Mouse (Mus musculus): ENCODE measurements around the gene Grid2ip. TPM values are rescaled to one million over a fixed set of nuclear protein-coding genes. Genes with fewer than 3 reads are reported as not detected.

Gene Grid2ip
- polyA plus RNA-seq, 1 experiment = not detected

GRCm38 (mm10) chr5:143405200-143405599 lies 48.1 kb downstream of the Grid2ip start:
- TF ChIP-seq CTCF (IDR thresholded peaks at IDR 0.05; ENCODE audit: low read depth, low read length) = no peak
- no peak for TF ChIP-seq POLR2A (IDR thresholded peaks at IDR 0.05; ENCODE audit: borderline replicate concordance, low read depth, low read length)
- Histone ChIP-seq H3K4me3 (ENCODE audit: insufficient read depth, low read length) (0 out of 2 replicates have a peak overlapping the region, but pooled peaks have one; percentile 6), H3K27ac (ENCODE audit: insufficient read depth, low read depth, low read length) (no peak overlapping the region), H3K4me1 (ENCODE audit: control insufficient read depth, insufficient read depth, low read length) (peaks cover 27% of the 10 kb centered on the region)

- no peak for TF ChIP-seq CTCF (IDR thresholded peaks at IDR 0.05; ENCODE audit: low read depth, low read length)
- TF ChIP-seq POLR2A (IDR thresholded peaks at IDR 0.05; ENCODE audit: borderline replicate concordance, low read depth, low read length) = no peak
- H3K27ac ChIP-seq (ENCODE audit: insufficient read depth, low read depth, low read length) = no peak overlapping the region
- peaks cover 27% of the 10 kb centered on the region for H3K4me1 ChIP-seq (ENCODE audit: control insufficient read depth, insufficient read depth, low read length)
- no peak overlapping the region for H3K4me3 ChIP-seq (ENCODE audit: insufficient read depth, low read length)
Measured at GRCm38 (mm10) chr5:143406548-143406947, 49.4 kb downstream of the Grid2ip start.

- Histone ChIP-seq H3K4me1 (ENCODE audit: control insufficient read depth, insufficient read depth, low read length) (peaks cover 17% of the 10 kb centered on the region), H3K27ac (ENCODE audit: insufficient read depth, low read depth, low read length) (no peak overlapping the region), H3K4me3 (ENCODE audit: insufficient read depth, low read length) (no peak overlapping the region)
- TF ChIP-seq CTCF (IDR thresholded peaks at IDR 0.05; ENCODE audit: low read depth, low read length) (no peak), POLR2A (IDR thresholded peaks at IDR 0.05; ENCODE audit: borderline replicate concordance, low read depth, low read length) (no peak)
Measured at GRCm38 (mm10) chr5:143409239-143409638, 52.1 kb downstream of the Grid2ip start.

- Histone ChIP-seq H3K4me1 (ENCODE audit: control insufficient read depth, insufficient read depth, low read length) (peaks cover 8% of the 10 kb centered on the region), H3K4me3 (ENCODE audit: insufficient read depth, low read length) (no peak overlapping the region), H3K27ac (ENCODE audit: insufficient read depth, low read depth, low read length) (no peak overlapping the region)
- TF ChIP-seq POLR2A (IDR thresholded peaks at IDR 0.05; ENCODE audit: borderline replicate concordance, low read depth, low read length) (no peak), CTCF (IDR thresholded peaks at IDR 0.05; ENCODE audit: low read depth, low read length) (no peak)
Measured at GRCm38 (mm10) chr5:143410841-143411395, 53.8 kb downstream of the Grid2ip start.

- H3K4me1 ChIP-seq (ENCODE audit: control insufficient read depth, insufficient read depth, low read length) = no peaks in the 10 kb centered on the region; the same call in 1 of the 2 replicates
- H3K27ac ChIP-seq (ENCODE audit: insufficient read depth, low read depth, low read length) = no peak overlapping the region
- no peak overlapping the region for H3K4me3 ChIP-seq (ENCODE audit: insufficient read depth, low read length)
- TF ChIP-seq CTCF (IDR thresholded peaks at IDR 0.05; ENCODE audit: low read depth, low read length) (no peak), POLR2A (IDR thresholded peaks at IDR 0.05; ENCODE audit: borderline replicate concordance, low read depth, low read length) (no peak)
Measured at GRCm38 (mm10) chr5:143421484-143421883, 64.3 kb downstream of the Grid2ip start.

- Histone ChIP-seq H3K4me1 (ENCODE audit: control insufficient read depth, insufficient read depth, low read length) (no peaks in the 10 kb centered on the region; the same call in 1 of the 2 replicates), H3K4me3 (ENCODE audit: insufficient read depth, low read length) (no peak overlapping the region), H3K27ac (ENCODE audit: insufficient read depth, low read depth, low read length) (no peak overlapping the region)
- TF ChIP-seq CTCF (IDR thresholded peaks at IDR 0.05; ENCODE audit: low read depth, low read length) (no peak), POLR2A (IDR thresholded peaks at IDR 0.05; ENCODE audit: borderline replicate concordance, low read depth, low read length) (no peak)
Measured at GRCm38 (mm10) chr5:143422990-143423389, 65.9 kb downstream of the Grid2ip start.

GRCm38 (mm10) chr5:143423899-143424519 lies 66.9 kb downstream of the Grid2ip start:
- Histone ChIP-seq H3K4me1 (ENCODE audit: control insufficient read depth, insufficient read depth, low read length) (no peaks in the 10 kb centered on the region; the same call in 1 of the 2 replicates), H3K27ac (ENCODE audit: insufficient read depth, low read depth, low read length) (no peak overlapping the region), H3K4me3 (ENCODE audit: insufficient read depth, low read length) (no peak overlapping the region)
- TF ChIP-seq POLR2A (IDR thresholded peaks at IDR 0.05; ENCODE audit: borderline replicate concordance, low read depth, low read length) (no peak), CTCF (IDR thresholded peaks at IDR 0.05; ENCODE audit: low read depth, low read length) (peak; percentile 73)

- Histone ChIP-seq H3K4me3 (ENCODE audit: insufficient read depth, low read length) (no peak overlapping the region), H3K4me1 (ENCODE audit: control insufficient read depth, insufficient read depth, low read length) (no peaks in the 10 kb centered on the region), H3K27ac (ENCODE audit: insufficient read depth, low read depth, low read length) (no peak overlapping the region)
- peak; percentile 84 for TF ChIP-seq CTCF (IDR thresholded peaks at IDR 0.05; ENCODE audit: low read depth, low read length)
- TF ChIP-seq POLR2A (IDR thresholded peaks at IDR 0.05; ENCODE audit: borderline replicate concordance, low read depth, low read length) = no peak
Measured at GRCm38 (mm10) chr5:143434421-143434820, 77.3 kb downstream of the Grid2ip start.

GRCm38 (mm10) chr5:143441298-143441697 lies 84.2 kb downstream of the Grid2ip start:
- no peaks in the 10 kb centered on the region; the same call in 1 of the 2 replicates for H3K4me1 ChIP-seq (ENCODE audit: control insufficient read depth, insufficient read depth, low read length)
- TF ChIP-seq POLR2A (IDR thresholded peaks at IDR 0.05; ENCODE audit: borderline replicate concordance, low read depth, low read length) = no peak
- no peak for TF ChIP-seq CTCF (IDR thresholded peaks at IDR 0.05; ENCODE audit: low read depth, low read length)
- H3K4me3 ChIP-seq (ENCODE audit: insufficient read depth, low read length) = no peak overlapping the region
- H3K27ac ChIP-seq (ENCODE audit: insufficient read depth, low read depth, low read length) = no peak overlapping the region

- Histone ChIP-seq H3K4me3 (ENCODE audit: insufficient read depth, low read length) (no peak overlapping the region), H3K4me1 (ENCODE audit: control insufficient read depth, insufficient read depth, low read length) (no peaks in the 10 kb centered on the region; the same call in 1 of the 2 replicates), H3K27ac (ENCODE audit: insufficient read depth, low read depth, low read length) (no peak overlapping the region)
- no peak for TF ChIP-seq POLR2A (IDR thresholded peaks at IDR 0.05; ENCODE audit: borderline replicate concordance, low read depth, low read length)
- no peak for TF ChIP-seq CTCF (IDR thresholded peaks at IDR 0.05; ENCODE audit: low read depth, low read length)
Measured at GRCm38 (mm10) chr5:143441753-143442152, 84.6 kb downstream of the Grid2ip start.

Other genes with a start within 250 kb of the Grid2ip start
- 33.7 and 38.8 TPM in 2 replicates for gene Rnf216, start 244.3 kb upstream of the Grid2ip start, polyA plus RNA-seq (2012; ENCODE audit: insufficient read depth, insufficient read length, missing spikeins)
- not detected in 2 replicates for gene Olfr718-ps1, start 209.8 kb upstream of the Grid2ip start, polyA plus RNA-seq (2012; ENCODE audit: insufficient read depth, insufficient read length, missing spikeins)
- 5.7 and 7.2 TPM in 2 replicates for gene Rbak, start 176.6 kb upstream of the Grid2ip start, polyA plus RNA-seq (2012; ENCODE audit: insufficient read depth, insufficient read length, missing spikeins)
- gene Spdye4b, start 176.3 kb upstream of the Grid2ip start, polyA plus RNA-seq (2012; ENCODE audit: insufficient read depth, insufficient read length, missing spikeins) = not detected in 2 replicates
- gene Spdye4a, start 130.4 kb upstream of the Grid2ip start, polyA plus RNA-seq (2012; ENCODE audit: insufficient read depth, insufficient read length, missing spikeins) = not detected in 2 replicates
- 8.8 and 10.2 TPM in 2 replicates for gene Zfp12, start 122.2 kb upstream of the Grid2ip start, polyA plus RNA-seq (2012; ENCODE audit: insufficient read depth, insufficient read length, missing spikeins)
- 1.7 and 2.9 TPM in 2 replicates for gene Zfp316, start 87.3 kb upstream of the Grid2ip start, polyA plus RNA-seq (2012; ENCODE audit: insufficient read depth, insufficient read length, missing spikeins)
- not detected in 2 replicates for gene Zfp853, start 63.7 kb upstream of the Grid2ip start, polyA plus RNA-seq (2012; ENCODE audit: insufficient read depth, insufficient read length, missing spikeins)
- gene E130309D02Rik, start 42.0 kb upstream of the Grid2ip start, polyA plus RNA-seq (2012; ENCODE audit: insufficient read depth, insufficient read length, missing spikeins) = 11.2 and 14.3 TPM in 2 replicates
- 36.2 and 45.4 TPM in 2 replicates for gene Zdhhc4, start 28.1 kb upstream of the Grid2ip start, polyA plus RNA-seq (2012; ENCODE audit: insufficient read depth, insufficient read length, missing spikeins)
- gene Kdelr2, start 46.5 kb downstream of the Grid2ip start, polyA plus RNA-seq (2012; ENCODE audit: insufficient read depth, insufficient read length, missing spikeins) = 51.3 and 51.5 TPM in 2 replicates
- 60.0 and 64.7 TPM in 2 replicates for gene Daglb, start 107.2 kb downstream of the Grid2ip start, polyA plus RNA-seq (2012; ENCODE audit: insufficient read depth, insufficient read length, missing spikeins)
- gene Rac1, start 170.7 kb downstream of the Grid2ip start, polyA plus RNA-seq (2012; ENCODE audit: insufficient read depth, insufficient read length, missing spikeins) = 551 and 587 TPM in 2 replicates